Mouse (Mus musculus) stomach, postnatal 0 days (tissue): ENCODE measurements around the gene Tmem59l. TPM values are rescaled to one million over a fixed set of nuclear protein-coding genes. Genes with fewer than 3 reads are reported as not detected.

Source experiments
- ATAC-seq: fragments of 200-750 bp; cut with Nextera tagmentation; 2 replicates; pipeline ENCODE4 v1.8.0; 2017; ENCODE audit not compliant: low FRiP score, low TSS enrichment
- DNase-seq: peaks from one replicate; pipeline ENCODE4 v3.0.0-alpha.2; 2016; ENCODE audit warnings: low spot score
- H3K27ac ChIP-seq: fragments of 300-500 bp; sonication (generic); replicated peaks from 2 replicates; pipeline ENCODE4 v1.5.1; 2014; ENCODE audit warnings: mild to moderate bottlenecking, control low read depth
- H3K27me3 ChIP-seq: fragments of 300-500 bp; sonication (generic); 2 replicates; pipeline ENCODE4 v1.6.1; 2014; ENCODE audit warnings: low read length; ENCODE audit not compliant: control insufficient read depth, insufficient read depth
- H3K36me3 ChIP-seq: fragments of 300-500 bp; sonication (generic); 2 replicates; pipeline ENCODE4 v1.6.1; 2014; ENCODE audit warnings: low read length, mixed read lengths; ENCODE audit not compliant: control insufficient read depth, insufficient read depth
- H3K4me1 ChIP-seq: fragments of 300-500 bp; sonication (generic); replicated peaks from 2 replicates; pipeline ENCODE4 v1.6.1; 2014; ENCODE audit warnings: antibody characterized with exemption; ENCODE audit not compliant: control insufficient read depth, insufficient read depth
- H3K4me2 ChIP-seq: fragments of 300-500 bp; sonication (generic); replicated peaks from 2 replicates; pipeline ENCODE4 v1.6.1; 2014; ENCODE audit warnings: low read depth, mild to moderate bottlenecking, control low read depth, moderate library complexity
- H3K4me3 ChIP-seq: fragments of 300-500 bp; sonication (generic); 2 replicates; pipeline ENCODE4 v1.5.1; 2014; ENCODE audit warnings: low read depth, low read length, control low read depth
- H3K9ac ChIP-seq: fragments of 300-500 bp; sonication (generic); 2 replicates; pipeline ENCODE4 v1.6.1; 2014; ENCODE audit warnings: mild to moderate bottlenecking, low read length, control low read depth, mixed read lengths
- H3K9me3 ChIP-seq: fragments of 300-500 bp; sonication (generic); 2 replicates; pipeline ENCODE4 v1.6.1; 2016; ENCODE audit warnings: low read length; ENCODE audit not compliant: control insufficient read depth
- CTCF ChIP-seq: IDR thresholded peaks from 2 replicates; pipeline ENCODE4 v1.5.1; 2016; ENCODE audit warnings: antibody characterized with exemption, low read depth, mild to moderate bottlenecking, moderate library complexity
- EP300 ChIP-seq: optimal IDR thresholded peaks from 2 replicates; pipeline ENCODE3; 2016; ENCODE audit warnings: antibody characterized with exemption
- WGBS: fragments of 180-500 bp; shearing (Covaris S2); extraction: QIAGEN DNeasy Blood & Tissue Kit; methylation state at CpG from one replicate; pipeline ENCODE4 v1.1.7; 2014; 5-methylcytosine and 5-hydroxymethylcytosine counted together
- polyA plus RNA-seq: library from polyadenylated mRNA; unstranded; fragments of >200 nt; fragmentation: Nextera tagmentation; extraction: Ambion mirVana; gene quantifications from 2 replicates; pipeline ENCODE4 v1.2.1, GENCODE M21; 2015

The Tmem59l gene
- polyA plus RNA-seq, 1 experiment from 2014 or later: 2.4 TPM

DNA sequence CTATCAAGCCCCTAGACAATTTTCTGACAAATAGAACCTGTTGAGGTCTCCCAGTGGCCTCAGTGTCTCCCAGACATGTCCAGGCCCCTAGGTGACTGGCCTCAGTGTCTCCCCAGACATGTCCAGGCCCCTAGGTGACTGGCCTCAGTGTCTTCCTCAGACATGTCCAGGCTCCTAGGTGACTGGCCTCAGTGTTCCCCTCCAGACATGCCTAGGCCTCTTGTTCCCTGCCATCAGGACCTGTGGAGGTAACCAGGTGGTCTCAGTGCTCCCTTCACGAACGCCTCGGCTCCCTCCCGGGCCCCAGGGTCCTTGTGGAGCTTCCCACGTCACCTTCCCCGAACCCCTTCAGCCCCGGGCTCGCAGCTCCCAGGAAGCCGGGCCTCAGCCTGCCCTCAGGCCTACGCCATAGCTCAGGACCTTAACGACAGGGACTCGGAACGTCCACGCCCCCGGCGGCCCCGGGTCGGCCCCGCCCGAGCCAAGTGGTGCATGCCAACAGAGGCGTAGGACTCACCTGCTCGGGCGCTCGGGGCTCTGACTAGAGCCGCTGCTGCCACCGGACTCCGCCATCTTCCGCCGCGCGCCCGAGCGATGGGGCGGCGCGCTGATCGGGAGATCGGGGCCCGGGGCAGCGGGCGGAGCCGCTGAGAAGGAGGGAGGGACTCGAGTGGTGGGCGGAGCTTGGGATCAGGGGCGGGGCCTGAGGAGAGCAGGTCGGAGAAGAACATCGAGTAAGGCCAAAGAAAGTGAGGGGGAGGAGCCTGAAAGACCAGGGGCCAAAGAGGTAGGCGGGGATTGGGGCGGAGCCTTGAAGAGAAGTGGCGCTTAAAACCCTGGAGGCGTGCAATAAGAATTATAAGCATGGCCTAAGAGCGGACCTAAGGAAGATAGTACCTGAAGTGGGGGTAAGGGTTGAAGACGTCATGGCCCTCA, 10.6 kb downstream of the Tmem59l start, which contains the start of gene Klhl26:
Gene Klhl26 (minus strand): TSS at position 636 of the 936 bp plus-strand sequence.
- Histone ChIP-seq H3K36me3 (no peaks in the 10 kb centered on the region), H3K4me1 (0 out of 2 replicates have a peak, but pooled peaks cover 2% of the 10 kb centered on the region), H3K4me2 (peak within 1 kb of the TSS; percentile 98), H3K4me3 (peak within 1 kb of the TSS; percentile 83), H3K9ac (peak within 1 kb of the TSS; percentile 90), H3K27ac (peak within 1 kb of the TSS; percentile 71), H3K27me3 (no peaks in the 10 kb centered on the region), H3K9me3 (no peaks in the 10 kb centered on the region)
- TF ChIP-seq CTCF (no peak), EP300 (no peak)
- WGBS: under 1% methylated on average over 50 of the region's 53 CpGs
- ATAC-seq (peak; percentile 95), DNase-seq (peak; percentile 99)

DNA sequence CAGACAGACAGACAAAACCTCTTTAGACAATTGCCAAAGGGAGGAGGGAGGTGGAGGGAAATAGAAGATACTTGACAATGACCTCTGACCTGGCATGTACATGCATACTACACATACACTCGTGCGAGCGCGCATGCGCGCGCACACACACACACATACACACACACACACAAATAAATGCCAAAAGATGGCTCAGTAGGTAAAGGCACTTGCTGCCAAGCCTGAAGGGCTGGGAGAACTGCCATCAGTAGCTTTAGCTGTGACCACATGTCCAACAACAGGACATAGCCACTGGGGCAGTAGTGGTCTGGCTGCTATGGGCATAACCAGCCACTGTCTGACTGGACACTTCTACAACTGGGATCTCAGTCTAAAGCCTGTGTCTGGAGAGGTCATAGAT, 15.3 kb downstream of the Tmem59l start:
- Histone ChIP-seq H3K27ac (no peak overlapping the region), H3K4me3 (no peak overlapping the region), H3K9ac (no peak overlapping the region), H3K27me3 (no peaks in the 10 kb centered on the region), H3K36me3 (no peaks in the 10 kb centered on the region; the same call in 1 of the 2 replicates), H3K4me2 (no peak overlapping the region), H3K4me1 (no peaks in the 10 kb centered on the region), H3K9me3 (no peaks in the 10 kb centered on the region)
- 92% methylated on average over 7 of the region's 7 CpGs for WGBS
- TF ChIP-seq CTCF (no peak), EP300 (no peak)
- DNase-seq (no peak), ATAC-seq (no peak)

DNA sequence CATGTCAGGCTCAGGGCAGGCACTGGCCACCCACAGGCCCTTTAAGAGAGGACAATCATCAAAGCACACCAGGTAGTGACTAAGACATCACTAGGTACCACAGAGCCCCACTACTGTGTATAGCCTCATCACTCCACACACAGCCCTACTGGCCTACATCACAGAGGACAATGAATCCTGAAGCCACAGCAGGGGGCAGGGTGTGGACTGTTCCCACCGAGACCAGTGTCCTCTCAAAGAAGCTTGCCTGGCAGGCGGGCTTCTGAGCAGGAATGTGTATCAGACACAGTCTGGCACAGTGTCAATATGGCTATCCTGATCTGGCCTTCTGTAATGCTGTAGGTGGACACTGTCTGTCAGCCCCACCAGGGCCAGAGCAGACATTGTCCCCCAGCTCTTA, 17.2 kb downstream of the Tmem59l start:
- Histone ChIP-seq H3K4me2 (no peak overlapping the region), H3K9me3 (no peaks in the 10 kb centered on the region), H3K27ac (no peak overlapping the region), H3K4me1 (no peaks in the 10 kb centered on the region), H3K4me3 (no peak overlapping the region), H3K36me3 (no peaks in the 10 kb centered on the region; the same call in 1 of the 2 replicates), H3K27me3 (no peaks in the 10 kb centered on the region), H3K9ac (no peak overlapping the region)
- no peak for TF ChIP-seq EP300
- TF ChIP-seq CTCF: no peak
- 66% methylated on average over 2 of the region's 2 CpGs for WGBS
- DNase-seq: no peak
- no peak for ATAC-seq

DNA sequence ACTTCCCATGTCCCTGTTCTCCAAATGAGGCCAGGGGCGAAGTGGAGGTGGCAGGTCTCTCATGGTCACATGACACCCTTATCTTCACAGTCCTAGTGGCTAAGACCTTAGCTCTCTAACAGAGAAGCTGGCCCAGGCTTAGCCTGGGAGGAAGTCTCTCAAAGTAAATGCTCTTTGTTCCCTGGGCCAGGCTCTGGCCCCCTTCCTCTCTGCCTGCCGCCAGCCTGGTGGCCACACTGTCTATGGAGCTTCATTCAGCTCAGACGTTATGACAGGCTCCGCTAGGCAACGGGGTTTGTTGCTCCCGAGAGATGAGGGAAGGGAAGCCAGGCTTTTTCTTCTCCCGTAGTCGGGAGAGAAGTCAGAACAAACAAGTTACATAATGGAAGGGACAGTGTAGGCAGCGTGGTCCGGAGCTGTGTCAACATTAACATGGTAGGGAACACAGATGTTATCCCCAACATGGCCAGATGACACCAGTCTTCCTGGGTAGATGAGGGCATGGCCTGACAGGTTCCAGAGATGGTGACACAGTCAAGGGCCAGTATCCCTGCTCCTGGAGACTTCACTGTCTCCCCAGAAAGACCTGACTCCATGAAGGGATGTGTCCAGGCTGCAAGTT, 17.8 kb downstream of the Tmem59l start:
- no peaks in the 10 kb centered on the region for H3K9me3 ChIP-seq
- H3K4me2 ChIP-seq: no peak overlapping the region
- H3K4me3 ChIP-seq: no peak overlapping the region
- no peak overlapping the region for H3K9ac ChIP-seq
- ATAC-seq (peak; percentile 31), DNase-seq (no peak)
- 37% methylated on average over 10 of the region's 10 CpGs for WGBS
- no peak overlapping the region for H3K27ac ChIP-seq
- H3K36me3 ChIP-seq: no peaks in the 10 kb centered on the region; the same call in 1 of the 2 replicates
- no peak for TF ChIP-seq EP300
- H3K27me3 ChIP-seq: no peaks in the 10 kb centered on the region
- H3K4me1 ChIP-seq: no peaks in the 10 kb centered on the region

DNA sequence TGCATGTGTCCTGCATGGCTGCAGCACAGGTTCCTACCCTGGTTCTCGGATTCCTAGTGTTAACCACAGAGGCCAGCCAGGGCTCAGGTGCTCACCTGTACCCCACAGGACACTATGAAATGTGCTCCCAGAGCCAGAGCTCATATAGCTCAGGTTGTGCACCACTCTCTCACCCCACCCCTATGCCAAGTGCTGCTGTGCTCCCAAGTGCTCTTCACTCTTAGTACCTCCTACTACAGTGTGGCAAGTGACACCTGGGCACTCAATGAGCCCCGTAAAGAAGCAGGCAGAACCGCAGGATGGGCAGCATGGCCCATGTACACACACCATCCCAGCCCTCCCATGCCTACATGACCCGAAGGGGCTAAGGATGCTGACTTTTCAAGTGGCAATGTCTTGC, 18.4 kb downstream of the Tmem59l start:
- Histone ChIP-seq H3K36me3 (no peaks in the 10 kb centered on the region; the same call in 1 of the 2 replicates), H3K27me3 (no peaks in the 10 kb centered on the region), H3K27ac (no peak overlapping the region), H3K4me3 (no peak overlapping the region), H3K4me1 (no peaks in the 10 kb centered on the region), H3K9me3 (no peaks in the 10 kb centered on the region), H3K9ac (no peak overlapping the region), H3K4me2 (no peak overlapping the region)
- DNase-seq: no peak
- WGBS: 83% methylated on average over 4 of the region's 4 CpGs
- no peak for ATAC-seq
- TF ChIP-seq EP300 (no peak), CTCF (no peak)

DNA sequence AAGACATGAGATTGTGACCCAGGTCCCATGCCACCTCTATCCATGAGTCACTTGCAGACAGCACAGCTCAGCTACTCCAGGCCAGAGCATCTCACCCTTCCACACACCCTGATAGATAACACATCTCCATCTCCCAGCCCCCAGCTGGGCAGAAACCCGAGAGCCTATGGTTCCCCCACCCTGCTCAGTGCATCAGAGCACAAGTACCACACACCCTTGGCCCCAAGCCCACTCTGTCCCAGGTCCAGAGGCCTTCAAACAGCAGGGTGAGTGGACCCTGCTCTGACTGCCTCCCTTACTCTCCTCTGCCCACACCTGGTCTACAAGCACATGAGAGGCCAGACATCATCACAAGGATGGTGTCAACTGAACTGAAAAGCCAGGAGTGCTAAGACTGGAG, 19.3 kb downstream of the Tmem59l start:
- no peak for DNase-seq
- no peak overlapping the region for H3K4me3 ChIP-seq
- H3K4me1 ChIP-seq: no peaks in the 10 kb centered on the region
- TF ChIP-seq CTCF (no peak), EP300 (no peak)
- H3K9ac ChIP-seq: no peak overlapping the region
- no peak for ATAC-seq
- no peaks in the 10 kb centered on the region for H3K9me3 ChIP-seq
- no peak overlapping the region for H3K4me2 ChIP-seq
- H3K36me3 ChIP-seq: no peaks in the 10 kb centered on the region; the same call in 1 of the 2 replicates
- H3K27me3 ChIP-seq: no peaks in the 10 kb centered on the region
- 60% methylated on average over 1 of the region's 1 CpGs for WGBS
- no peak overlapping the region for H3K27ac ChIP-seq
